Mouse (Mus musculus): ENCODE measurements around the gene Oxnad1.

DNA sequence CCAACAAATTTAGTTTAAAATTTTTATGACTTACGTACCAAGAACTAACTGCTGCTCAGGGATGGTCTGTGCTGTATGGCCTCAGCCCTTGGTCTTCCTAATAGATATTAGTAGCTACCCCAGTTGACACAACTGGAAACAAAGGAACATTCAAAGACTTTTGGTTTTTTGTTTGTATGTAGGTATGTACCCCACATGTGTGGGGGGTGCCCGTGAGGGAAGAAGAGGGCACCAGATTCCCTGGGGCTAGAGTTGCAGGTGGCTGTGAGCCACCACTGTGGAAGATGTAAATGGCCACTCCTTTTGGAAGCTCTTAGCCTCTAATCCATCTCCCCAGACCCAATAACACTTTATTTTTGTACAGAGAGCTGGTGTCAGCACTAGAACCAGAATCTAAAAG lies 1.7 kb upstream of the Oxnad1 start:
- TF ChIP-seq CTCF (IDR thresholded peaks at IDR 0.05; ENCODE audit: low read depth, low read length) (no peak), POLR2A (IDR thresholded peaks at IDR 0.05; ENCODE audit: insufficient read depth, low read length) (no peak)

Data from ES-Bruce4 (cell line).